Mouse (Mus musculus): ENCODE data around the gene Hsd17b3. TPM values are rescaled to one million over a fixed set of nuclear protein-coding genes. Genes with fewer than 3 reads are reported as not detected.

The Hsd17b3 gene
- total and polyA plus RNA-seq, 2 experiments from 2014 or later: 0.18 TPM; not detected in 1

- Histone ChIP-seq H3K9ac (no peak overlapping the region), H3K27me3 (ENCODE audit: insufficient read depth, low read length) (peaks cover 5% of the 10 kb centered on the region; the same call in 1 of the 2 replicates), H3K36me3 (ENCODE audit: insufficient read depth) (no peaks in the 10 kb centered on the region), H3K9me3 (ENCODE audit: low read length) (no peaks in the 10 kb centered on the region), H3K4me3 (ENCODE audit: low read depth, low read length) (no peak overlapping the region), H3K4me1 (ENCODE audit: insufficient read depth) (no peaks in the 10 kb centered on the region), H3K27ac (ENCODE audit: low read depth, low read length) (no peak overlapping the region), H3K4me2 (ENCODE audit: low read depth) (no peak overlapping the region)
- TF ChIP-seq CTCF (IDR thresholded peaks at IDR 0.05; ENCODE audit: low read depth): peak; percentile 63
- no peak for ATAC-seq
- no peak for DNase-seq
These were observed 50.9 kb downstream of the Hsd17b3 start for GRCm38 (mm10) chr13:64038114-64038513.

GRCm38 (mm10) chr13:64036079-64037011, 52.7 kb downstream of the Hsd17b3 start:
- no peak overlapping the region for H3K4me3 ChIP-seq (ENCODE audit: low read depth, low read length)
- no peaks in the 10 kb centered on the region for H3K4me1 ChIP-seq (ENCODE audit: insufficient read depth)
- H3K9me3 ChIP-seq (ENCODE audit: low read length): no peaks in the 10 kb centered on the region
- no peak overlapping the region for H3K4me2 ChIP-seq (ENCODE audit: low read depth)
- H3K9ac ChIP-seq: no peak overlapping the region
- peak; percentile 87 for DNase-seq
- no peaks in the 10 kb centered on the region for H3K36me3 ChIP-seq (ENCODE audit: insufficient read depth)
- H3K27me3 ChIP-seq (ENCODE audit: insufficient read depth, low read length): peaks cover 5% of the 10 kb centered on the region; the same call in 1 of the 2 replicates
- peak; percentile 94 for TF ChIP-seq CTCF (IDR thresholded peaks at IDR 0.05; ENCODE audit: low read depth)
- no peak overlapping the region for H3K27ac ChIP-seq (ENCODE audit: low read depth, low read length)
- ATAC-seq: peak; percentile 89
- 21% methylated on average over 13 of the region's 13 CpGs for WGBS

- no peak for ATAC-seq
- 35% methylated on average over 8 of the region's 8 CpGs for WGBS
These were observed 54.0 kb downstream of the Hsd17b3 start for GRCm38 (mm10) chr13:64035036-64035435.

DNA sequence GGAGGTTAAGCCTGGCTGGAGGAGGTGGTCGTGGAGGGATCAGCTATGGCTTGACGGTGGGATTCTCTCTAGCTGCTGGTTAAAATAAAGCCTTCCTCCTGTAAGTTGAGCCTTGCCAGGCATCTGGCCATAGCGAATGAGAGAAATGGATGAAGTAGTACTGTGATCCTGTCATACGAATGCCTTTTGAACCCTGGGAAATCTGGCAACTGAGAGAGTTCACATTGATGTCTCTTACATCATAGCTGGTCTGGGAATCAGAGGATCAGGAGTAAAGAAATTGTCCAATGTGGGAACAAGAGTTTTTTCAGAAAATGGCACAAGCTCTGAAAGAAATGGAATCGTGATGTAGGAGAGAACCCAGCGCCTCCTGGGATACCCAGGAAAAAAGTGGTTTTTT, 55.1 kb downstream of the Hsd17b3 start:
- no peaks in the 10 kb centered on the region for H3K36me3 ChIP-seq (ENCODE audit: insufficient read depth)
- TF ChIP-seq CTCF (IDR thresholded peaks at IDR 0.05; ENCODE audit: low read depth): no peak
- WGBS: 89% methylated on average over 6 of the region's 6 CpGs

More at GRCm38 (mm10) chr13:64035036-64035435, 54.0 kb downstream of the Hsd17b3 start:
- no peak overlapping the region for H3K4me3 ChIP-seq (ENCODE audit: low read depth, low read length)
- DNase-seq: no peak
- no peak overlapping the region for H3K27ac ChIP-seq (ENCODE audit: low read depth, low read length)
- H3K9me3 ChIP-seq (ENCODE audit: low read length): no peaks in the 10 kb centered on the region
- TF ChIP-seq CTCF (IDR thresholded peaks at IDR 0.05; ENCODE audit: low read depth): no peak
- H3K36me3 ChIP-seq (ENCODE audit: insufficient read depth): no peaks in the 10 kb centered on the region
- H3K4me1 ChIP-seq (ENCODE audit: insufficient read depth): no peaks in the 10 kb centered on the region
- H3K4me2 ChIP-seq (ENCODE audit: low read depth): no peak overlapping the region
- H3K9ac ChIP-seq: no peak overlapping the region
- H3K27me3 ChIP-seq (ENCODE audit: insufficient read depth, low read length): peaks cover 5% of the 10 kb centered on the region; the same call in 1 of the 2 replicates

GRCm38 (mm10) chr13:64033181-64033580, 55.8 kb downstream of the Hsd17b3 start:
- no peak for TF ChIP-seq CTCF (IDR thresholded peaks at IDR 0.05; ENCODE audit: low read depth)

More for the DNA sequence above, 55.1 kb downstream of the Hsd17b3 start:
- Histone ChIP-seq H3K27ac (ENCODE audit: low read depth, low read length) (no peak overlapping the region), H3K9me3 (ENCODE audit: low read length) (no peaks in the 10 kb centered on the region), H3K4me3 (ENCODE audit: low read depth, low read length) (no peak overlapping the region), H3K27me3 (ENCODE audit: insufficient read depth, low read length) (peaks cover 5% of the 10 kb centered on the region; the same call in 1 of the 2 replicates), H3K4me2 (ENCODE audit: low read depth) (no peak overlapping the region), H3K4me1 (ENCODE audit: insufficient read depth) (no peaks in the 10 kb centered on the region), H3K9ac (no peak overlapping the region)
- DNase-seq (no peak), ATAC-seq (no peak)

DNA sequence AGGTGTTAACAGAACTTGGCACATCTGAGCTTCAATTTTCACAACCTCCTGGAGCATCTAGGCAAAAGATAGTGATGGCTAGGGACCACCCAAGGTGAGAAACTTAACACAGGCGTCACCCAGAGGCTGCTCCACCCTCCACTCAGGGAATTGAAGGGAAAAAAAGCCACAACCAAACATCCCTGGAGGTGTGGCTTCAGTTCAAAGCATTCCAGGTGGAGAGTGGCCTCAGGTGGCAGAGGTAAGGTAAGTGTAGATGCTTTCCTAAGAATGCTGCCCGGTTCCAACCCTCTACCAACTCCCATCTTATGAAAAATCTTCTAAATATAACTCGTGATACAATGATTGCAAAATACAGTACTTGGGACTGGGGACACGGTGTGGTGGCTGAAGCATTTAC, 57.8 kb downstream of the Hsd17b3 start:
- Histone ChIP-seq H3K4me2 (ENCODE audit: low read depth) (no peak overlapping the region), H3K36me3 (ENCODE audit: insufficient read depth) (no peaks in the 10 kb centered on the region), H3K4me1 (ENCODE audit: insufficient read depth) (no peaks in the 10 kb centered on the region), H3K9ac (no peak overlapping the region), H3K27me3 (ENCODE audit: insufficient read depth, low read length) (no peaks in the 10 kb centered on the region), H3K27ac (ENCODE audit: low read depth, low read length) (no peak overlapping the region), H3K9me3 (ENCODE audit: low read length) (no peaks in the 10 kb centered on the region), H3K4me3 (ENCODE audit: low read depth, low read length) (no peak overlapping the region)
- WGBS: 88% methylated on average over 4 of the region's 4 CpGs
- TF ChIP-seq CTCF (IDR thresholded peaks at IDR 0.05; ENCODE audit: low read depth): no peak
- no peak for DNase-seq
- ATAC-seq: no peak

More at GRCm38 (mm10) chr13:64033181-64033580, 55.8 kb downstream of the Hsd17b3 start:
- Histone ChIP-seq H3K9me3 (ENCODE audit: low read length) (no peaks in the 10 kb centered on the region), H3K9ac (no peak overlapping the region), H3K4me2 (ENCODE audit: low read depth) (no peak overlapping the region), H3K27ac (ENCODE audit: low read depth, low read length) (no peak overlapping the region), H3K27me3 (ENCODE audit: insufficient read depth, low read length) (peaks cover 5% of the 10 kb centered on the region; the same call in 1 of the 2 replicates), H3K36me3 (ENCODE audit: insufficient read depth) (no peaks in the 10 kb centered on the region), H3K4me1 (ENCODE audit: insufficient read depth) (no peaks in the 10 kb centered on the region), H3K4me3 (ENCODE audit: low read depth, low read length) (no peak overlapping the region)
- ATAC-seq: no peak
- DNase-seq: no peak
- WGBS: 87% methylated on average over 4 of the region's 4 CpGs

GRCm38 (mm10) chr13:64030792-64031191, 58.2 kb downstream of the Hsd17b3 start:
- Histone ChIP-seq H3K4me3 (ENCODE audit: low read depth, low read length) (no peak overlapping the region), H3K9me3 (ENCODE audit: low read length) (no peaks in the 10 kb centered on the region), H3K4me2 (ENCODE audit: low read depth) (no peak overlapping the region), H3K36me3 (ENCODE audit: insufficient read depth) (no peaks in the 10 kb centered on the region), H3K9ac (no peak overlapping the region), H3K4me1 (ENCODE audit: insufficient read depth) (no peaks in the 10 kb centered on the region), H3K27ac (ENCODE audit: low read depth, low read length) (no peak overlapping the region), H3K27me3 (ENCODE audit: insufficient read depth, low read length) (no peaks in the 10 kb centered on the region)
- TF ChIP-seq CTCF (IDR thresholded peaks at IDR 0.05; ENCODE audit: low read depth): no peak
- ATAC-seq (no peak), DNase-seq (no peak)
- WGBS: 72% methylated on average over 1 of the region's 1 CpGs
